Mouse (Mus musculus) CD4-positive naive resting alpha-beta T cell, adult 76 days (primary cell): ENCODE results near the gene Slc25a14. TPM values are rescaled to one million over a fixed set of nuclear protein-coding genes. Genes with fewer than 3 reads are reported as not detected.

ENCODE experiments used
- total RNA-seq: library from RNA; stranded (reverse); gene quantifications from one replicate; pipeline ENCODE4 v1.2.4, GENCODE M21; 2023

The Slc25a14 gene
- total RNA-seq: 6.2 TPM

DNA sequence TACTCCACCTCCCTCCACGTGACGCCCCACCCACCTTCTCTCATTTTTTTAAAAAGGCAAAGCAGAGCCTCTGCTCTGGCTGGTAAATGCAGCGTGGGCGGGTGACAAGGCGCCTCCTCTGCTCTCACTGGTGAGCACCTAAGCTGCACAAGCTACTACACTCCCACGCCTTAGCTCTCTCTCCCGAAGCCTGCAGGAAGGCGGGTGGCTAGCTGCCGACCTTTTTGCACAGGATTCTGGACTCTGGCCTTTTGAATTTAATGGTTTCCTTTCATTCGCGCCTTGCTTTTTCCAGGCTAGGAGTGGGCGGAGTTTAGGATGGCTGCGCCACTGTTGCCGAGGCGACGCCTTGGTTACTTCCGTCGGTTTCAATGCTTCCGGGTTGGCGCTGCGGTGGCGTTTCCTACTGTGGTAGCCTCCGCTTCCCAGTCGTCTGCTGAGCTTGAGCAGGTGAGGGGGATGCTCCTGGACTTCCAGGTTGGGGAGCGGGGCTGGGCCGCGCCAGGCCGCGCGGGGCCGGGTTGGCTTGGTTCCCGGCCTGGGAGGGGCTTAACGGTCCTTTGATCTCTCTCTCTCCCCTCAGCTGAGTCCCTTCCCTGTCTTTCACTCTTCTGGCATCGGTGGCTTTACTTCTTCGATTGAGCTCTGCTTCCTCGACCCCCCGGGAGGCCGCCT is at the start of gene Slc25a14:
Gene Slc25a14 (plus strand): TSS at position 35 of the 675 bp plus-strand sequence.

DNA sequence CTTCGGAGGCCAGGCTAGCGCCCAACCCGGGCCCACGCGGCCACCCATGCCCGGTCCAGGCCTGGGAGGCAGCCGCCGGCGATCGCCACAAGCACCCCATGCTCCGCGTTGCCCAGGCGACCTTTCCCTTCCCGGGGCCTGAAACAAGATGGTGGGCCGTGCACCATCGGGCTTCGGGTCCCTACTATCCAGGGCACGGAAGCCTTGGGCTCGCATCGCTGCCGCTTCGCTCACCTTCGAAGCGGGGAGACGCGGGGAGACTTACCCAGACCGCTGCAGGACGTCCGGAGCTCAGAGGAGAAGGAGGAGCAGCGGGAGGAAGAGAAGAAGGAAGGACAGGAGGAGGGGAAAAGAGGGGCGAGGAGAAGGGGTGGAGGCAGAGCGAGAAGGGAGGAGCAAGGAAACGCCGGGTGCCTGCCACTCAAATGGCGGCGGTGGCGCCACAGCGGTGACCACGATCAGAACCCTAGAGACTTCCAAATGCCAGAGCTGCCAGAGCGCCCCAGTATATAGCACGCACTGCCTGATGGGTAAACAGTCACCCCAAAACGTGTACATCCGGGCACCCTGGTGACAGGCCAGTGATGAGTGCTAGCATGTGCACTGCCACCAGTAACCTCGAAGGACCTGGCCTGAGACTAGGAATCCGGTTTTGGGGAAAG is 29.0 kb upstream of the Slc25a14 start, which contains the start of gene Zfp280c:
Gene Zfp280c (minus strand): TSS at position 406 of the 662 bp plus-strand sequence.

DNA sequence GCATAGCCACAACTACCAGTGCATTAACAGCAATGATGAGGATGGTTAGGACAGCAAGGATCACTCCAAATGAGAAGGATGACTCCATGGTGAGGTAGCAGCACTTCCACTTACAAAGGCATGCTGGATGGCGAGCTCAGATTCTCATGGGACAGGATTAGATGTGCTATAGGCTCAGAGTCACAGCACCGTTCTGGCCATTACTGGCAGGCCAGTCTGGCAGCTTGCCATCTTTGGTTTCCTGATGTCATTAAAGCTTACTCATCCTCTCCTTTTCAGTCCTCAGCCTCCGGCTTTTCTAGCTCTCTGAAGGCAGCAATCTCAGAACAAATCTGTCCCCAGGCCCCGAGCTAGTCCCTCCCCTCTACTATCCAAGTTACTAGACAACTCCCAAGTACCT is 51.0 kb downstream of the Slc25a14 start, which contains the start of gene Gpr119:
Gene Gpr119 (minus strand): TSS at position 308 of the 400 bp plus-strand sequence.

DNA sequence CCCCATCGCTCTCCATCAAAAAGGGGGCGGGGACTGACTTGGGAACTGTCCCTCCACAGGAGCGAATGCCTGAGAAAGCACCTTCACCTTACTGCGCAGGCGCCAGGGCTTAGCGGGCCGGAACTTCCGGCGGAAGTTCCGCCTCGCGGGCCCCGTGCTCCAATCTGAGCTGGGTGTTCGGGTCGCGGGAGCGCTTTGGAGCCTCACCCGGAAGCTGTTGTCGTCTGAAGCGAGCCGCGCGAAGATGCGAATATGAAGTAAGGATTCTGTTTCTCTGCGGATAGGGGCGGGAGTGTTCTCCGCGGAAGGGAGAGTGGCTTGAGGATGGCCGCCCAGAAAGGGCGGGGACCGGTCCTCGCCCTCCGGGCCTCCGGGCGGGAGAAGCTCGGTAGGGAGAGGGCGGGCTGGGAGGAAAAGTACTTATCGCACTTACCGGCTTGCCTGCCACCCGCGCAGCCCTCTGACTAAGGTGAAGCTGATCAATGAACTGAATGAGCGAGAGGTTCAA is 71.7 kb downstream of the Slc25a14 start, which contains the start of gene Rbmx2:
Gene Rbmx2 (plus strand): TSS at position 141 of the 508 bp plus-strand sequence.

Other genes starting within 250 kb of the Slc25a14 start
- 100 TPM for gene Elf4, start 160.3 kb upstream of the Slc25a14 start, total RNA-seq
- 20.3 TPM for gene Aifm1, start 109.8 kb upstream of the Slc25a14 start, total RNA-seq
- not detected for gene Rab33a, start 104.1 kb upstream of the Slc25a14 start, total RNA-seq
- gene Zfp280c, start 28.9 kb upstream of the Slc25a14 start, total RNA-seq: 34.2 TPM
- gene Gpr119, start 51.1 kb downstream of the Slc25a14 start, total RNA-seq: not detected
- gene Rbmx2, start 71.6 kb downstream of the Slc25a14 start, total RNA-seq: 10.0 TPM